Mouse (Mus musculus): ENCODE results near the gene Fbxl17.

The Fbxl17 gene

DNA sequence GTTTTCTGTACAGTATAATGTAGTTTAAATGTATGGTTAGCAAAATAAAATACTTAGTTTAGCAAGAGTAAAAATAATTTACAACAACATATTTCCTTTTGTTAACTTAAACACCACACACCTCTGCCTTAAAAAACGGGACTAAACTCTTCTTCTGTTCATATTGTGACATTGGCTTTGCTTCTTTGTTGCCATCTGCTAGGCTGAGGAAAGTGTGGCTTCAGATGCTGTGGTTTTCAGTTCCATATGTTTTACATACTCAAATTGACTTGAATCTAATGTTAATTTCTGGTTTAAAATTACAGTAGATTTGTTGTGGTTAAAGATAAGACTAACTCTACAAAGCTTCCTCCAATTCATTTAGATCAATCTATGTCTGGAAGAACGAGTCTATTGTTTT, 218.8 kb downstream of the Fbxl17 start:
- DNase-seq (ENCODE audit: low spot score) = no peak

DNA sequence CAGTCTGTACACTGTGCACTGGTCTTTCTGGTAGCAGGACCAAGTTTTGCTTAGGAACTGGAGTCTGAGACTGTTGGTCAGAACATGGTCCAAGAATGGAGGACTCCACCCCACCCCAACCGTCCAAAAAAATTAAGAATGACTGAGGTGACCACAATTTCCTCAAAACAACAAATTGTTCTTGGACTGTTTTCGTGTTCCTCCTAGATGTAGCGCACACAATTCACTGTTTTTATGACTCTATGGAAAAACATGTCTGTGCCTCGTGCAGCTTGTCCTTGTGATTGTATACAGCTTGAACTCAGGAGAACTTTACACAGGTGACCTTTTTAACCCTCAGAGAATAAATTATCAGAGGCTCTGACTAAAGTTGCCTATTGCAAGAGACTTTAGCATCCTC, 220.7 kb downstream of the Fbxl17 start:
- DNase-seq (ENCODE audit: low spot score) = no peak

DNA sequence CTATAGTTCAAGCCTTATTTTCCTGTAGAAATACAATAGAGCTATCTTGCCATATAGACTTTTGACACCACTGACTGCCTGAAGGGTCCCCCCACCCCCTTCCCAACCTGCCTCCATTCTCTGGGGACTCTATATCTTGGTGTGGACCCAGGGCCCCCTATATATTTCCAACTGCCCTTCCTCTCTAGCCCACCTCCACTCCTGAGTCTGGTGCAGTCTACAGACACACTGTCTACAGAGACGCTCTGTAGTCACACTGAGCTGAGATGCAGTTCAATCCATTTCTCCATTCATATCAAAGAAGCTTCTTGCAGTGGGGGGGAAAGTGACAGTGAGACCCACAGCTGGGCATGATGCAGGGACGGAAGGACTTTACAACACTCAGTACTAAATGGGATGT, 226.5 kb downstream of the Fbxl17 start:
- DNase-seq (ENCODE audit: low spot score) = no peak

DNA sequence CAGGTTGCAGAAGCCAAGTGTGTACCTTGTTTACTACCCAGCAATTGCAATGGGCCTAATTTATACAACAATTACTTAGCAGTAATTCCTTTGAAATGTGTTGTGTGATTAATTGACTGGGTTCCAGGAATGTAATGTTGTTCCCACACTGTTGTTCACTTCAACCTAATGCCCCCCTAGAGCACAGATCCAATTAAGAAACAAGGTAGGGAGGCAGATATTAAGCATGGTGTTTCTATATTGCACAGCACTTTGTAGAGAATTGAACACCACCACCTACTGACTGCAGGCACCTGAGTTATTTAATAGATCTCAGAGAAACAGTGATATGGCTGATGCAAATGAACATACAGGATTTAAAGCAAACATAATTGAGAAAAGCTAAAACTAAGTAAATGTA, 226.9 kb downstream of the Fbxl17 start:
- DNase-seq (ENCODE audit: low spot score) = no peak

DNA sequence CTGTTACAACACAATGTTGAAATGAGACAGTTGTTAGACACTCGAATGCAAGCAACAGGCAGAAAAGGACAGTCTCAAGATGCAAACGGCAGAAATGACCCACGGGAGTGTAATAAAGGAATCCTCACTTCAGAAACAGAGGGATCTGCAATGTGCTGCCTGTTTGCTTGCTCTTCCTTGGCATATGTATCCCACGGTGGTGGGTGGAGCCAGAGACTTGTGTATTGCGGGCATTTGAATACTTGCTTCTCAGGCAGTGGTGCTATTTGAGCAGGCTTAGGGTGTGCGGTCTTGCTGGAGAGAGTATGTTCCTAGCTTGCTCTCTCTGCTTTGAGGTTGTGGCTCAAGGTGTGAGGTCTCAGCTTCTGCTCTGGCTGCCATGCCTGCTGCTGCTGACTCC, 228.8 kb downstream of the Fbxl17 start:
- DNase-seq (ENCODE audit: low spot score) = no peak

DNA sequence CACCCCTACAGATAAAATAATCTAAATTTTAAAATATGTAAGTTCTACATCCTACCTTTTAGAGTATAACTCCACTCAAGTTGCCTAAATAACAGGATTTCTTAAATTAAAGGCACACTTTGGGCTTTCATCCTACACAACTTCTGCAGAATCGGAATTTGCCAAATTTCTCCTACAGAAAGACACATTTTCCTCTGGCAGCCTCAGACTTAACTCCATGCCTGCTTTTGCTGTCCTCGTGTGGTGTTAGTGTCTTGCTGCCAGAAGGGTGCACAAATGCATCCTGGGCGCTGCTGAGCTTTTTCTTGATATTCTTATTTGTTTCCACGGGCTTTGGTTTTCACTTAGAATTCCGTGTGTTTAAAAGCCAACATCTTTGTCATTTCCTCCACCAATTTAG, 229.3 kb downstream of the Fbxl17 start:
- DNase-seq (ENCODE audit: low spot score) = no peak

DNA sequence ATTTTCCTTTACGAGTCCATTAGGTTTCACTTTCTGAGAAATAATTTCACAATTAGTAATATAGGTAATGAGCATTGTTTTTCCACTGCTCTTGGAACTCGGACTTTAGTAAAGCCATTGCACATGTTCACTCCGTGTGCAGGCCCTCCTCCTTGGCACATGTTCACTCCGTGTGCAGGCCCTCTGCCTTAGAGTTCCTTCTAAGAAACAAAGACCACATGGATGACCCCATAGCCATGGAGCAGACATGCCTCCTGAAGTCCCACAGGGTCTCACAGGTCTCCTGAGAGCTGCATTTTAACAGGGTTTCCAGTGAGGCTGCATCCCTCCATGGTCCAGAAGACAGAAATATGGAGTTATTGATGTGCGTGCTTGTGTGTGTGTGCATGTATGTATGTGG, 237.1 kb downstream of the Fbxl17 start:
- DNase-seq (ENCODE audit: low spot score) = no peak

DNA sequence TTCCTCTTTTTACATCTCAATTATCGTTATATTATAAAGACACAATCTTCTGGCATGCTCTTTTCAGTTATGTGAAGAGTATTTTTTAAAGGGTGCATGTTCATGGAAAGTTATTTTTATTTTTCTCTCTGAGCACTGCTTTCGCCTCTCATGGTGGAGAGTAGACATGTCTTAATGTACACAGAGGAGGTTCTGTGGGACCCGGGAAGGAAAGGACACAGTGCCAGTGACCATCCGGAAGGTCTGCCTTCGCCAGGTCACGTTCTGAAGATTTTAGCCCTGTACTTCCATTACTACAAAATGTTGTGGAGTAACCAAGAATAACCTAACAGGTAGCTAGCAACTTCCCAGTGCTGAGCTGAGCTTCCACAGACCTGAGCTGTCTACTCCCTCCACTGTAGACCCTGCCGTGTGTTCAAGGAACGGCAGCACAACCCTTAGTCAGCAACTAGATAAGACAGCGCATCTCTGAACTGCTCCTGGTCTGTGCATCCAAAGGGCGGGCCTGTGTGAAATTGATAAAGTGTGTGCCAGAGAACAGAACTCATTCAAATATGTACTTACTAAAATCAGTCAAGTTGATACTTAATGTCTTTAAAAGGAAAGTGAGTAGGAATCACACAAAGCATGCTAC, 238.2 kb downstream of the Fbxl17 start:
- DNase-seq (ENCODE audit: low spot score) = no peak

DNA sequence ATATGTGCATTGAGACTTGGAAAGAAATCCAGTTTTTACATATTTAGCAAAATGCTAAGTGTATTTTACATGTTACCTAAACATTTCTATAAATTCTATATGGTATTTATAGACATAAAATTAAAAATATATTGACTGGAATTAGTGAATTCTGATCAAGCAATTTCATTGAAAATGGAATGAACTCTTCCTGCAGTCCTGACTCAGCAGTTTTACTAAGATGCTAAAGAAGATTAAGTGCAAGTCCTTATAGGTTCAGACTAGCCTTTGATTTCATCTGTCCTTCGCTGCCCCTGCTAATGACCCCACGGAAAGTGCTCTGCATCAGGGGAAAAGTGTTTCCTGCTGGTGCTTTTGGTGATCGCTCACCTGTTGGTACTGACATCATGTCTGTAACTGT, 240.7 kb downstream of the Fbxl17 start:
- no peak for DNase-seq (ENCODE audit: low spot score)

DNA sequence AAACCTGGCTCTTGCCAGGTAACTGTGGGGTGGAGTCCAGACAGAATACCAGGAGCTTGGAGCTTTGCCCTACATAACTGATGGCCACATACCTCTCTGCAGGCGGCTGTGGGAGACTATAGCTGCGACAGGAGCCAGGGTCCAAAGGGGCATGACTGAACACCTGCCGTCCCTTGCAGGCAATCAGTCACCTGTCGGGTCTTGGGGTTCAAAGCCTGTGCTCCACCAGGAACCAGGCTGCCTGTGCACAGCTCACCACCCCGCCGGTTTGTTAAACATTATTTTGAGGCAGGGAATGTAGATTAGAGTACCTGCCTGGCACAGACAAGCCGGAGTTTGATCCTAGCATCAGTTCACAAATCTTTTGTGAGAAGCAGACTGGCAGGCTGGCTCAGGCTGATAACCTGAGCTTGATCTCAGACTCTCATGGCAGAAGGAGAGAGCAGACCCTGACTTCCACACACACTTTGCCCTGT, 253.6 kb downstream of the Fbxl17 start:
- DNase-seq (ENCODE audit: low spot score) = no peak

DNA sequence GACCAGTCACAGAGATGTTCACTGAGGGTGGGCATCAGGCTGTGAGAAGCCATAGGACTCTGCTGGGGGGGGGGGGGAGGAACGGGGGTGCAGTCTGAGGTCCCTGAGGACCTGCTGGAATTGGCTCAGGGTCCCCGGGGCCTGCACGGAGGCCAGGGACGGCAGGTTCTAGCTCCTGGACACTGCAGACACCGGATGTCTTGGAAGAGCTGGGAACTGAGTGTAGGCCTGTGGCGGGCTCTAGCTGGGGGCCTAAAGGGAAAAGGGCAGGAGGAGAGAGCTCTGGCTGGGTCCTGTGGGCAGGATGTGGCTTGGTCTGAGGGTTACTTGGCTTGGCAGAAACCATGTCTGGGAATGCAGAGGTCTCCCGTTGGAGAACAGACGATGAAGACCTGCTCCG, 254.3 kb downstream of the Fbxl17 start:
- no peak for DNase-seq (ENCODE audit: low spot score)

DNA sequence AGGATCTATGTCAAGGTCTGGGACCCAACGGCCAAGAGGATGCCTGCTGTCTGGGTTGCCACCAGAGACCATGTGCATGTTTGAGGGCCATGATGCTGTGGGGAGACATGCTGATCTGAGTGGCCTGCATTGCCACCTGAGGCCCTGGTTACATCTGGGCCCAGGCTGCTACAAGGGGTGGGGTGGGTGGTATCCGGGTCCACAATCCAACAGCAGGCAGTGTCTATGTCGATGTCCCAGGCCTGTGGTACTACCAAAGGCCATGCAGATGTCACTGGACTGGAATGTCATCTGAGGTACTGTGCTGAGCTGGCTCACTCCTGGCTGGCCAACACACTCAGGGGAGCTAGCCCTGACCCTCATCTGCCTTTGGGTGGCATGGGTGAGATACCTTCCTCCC, 257.1 kb downstream of the Fbxl17 start:
- no peak for DNase-seq (ENCODE audit: low spot score)

DNA sequence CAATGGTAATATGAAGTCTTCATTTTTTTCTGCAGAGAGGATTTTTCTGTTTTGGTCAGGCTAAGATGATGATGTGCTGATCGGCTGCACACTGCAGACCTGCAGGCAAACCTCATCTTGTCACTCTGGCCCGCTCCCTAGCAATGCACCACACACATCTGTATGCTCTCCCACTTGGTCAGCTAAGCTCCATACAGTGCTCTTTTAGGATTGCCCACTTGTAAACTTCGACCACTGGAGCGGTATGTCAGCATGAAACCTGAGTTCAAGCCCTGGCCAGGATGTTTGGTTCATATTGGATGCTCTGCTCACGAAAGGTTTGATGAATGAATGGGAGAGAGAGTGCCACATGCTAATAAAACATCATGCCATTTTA, 259.1 kb downstream of the Fbxl17 start:
- no peak for DNase-seq (ENCODE audit: low spot score)

DNA sequence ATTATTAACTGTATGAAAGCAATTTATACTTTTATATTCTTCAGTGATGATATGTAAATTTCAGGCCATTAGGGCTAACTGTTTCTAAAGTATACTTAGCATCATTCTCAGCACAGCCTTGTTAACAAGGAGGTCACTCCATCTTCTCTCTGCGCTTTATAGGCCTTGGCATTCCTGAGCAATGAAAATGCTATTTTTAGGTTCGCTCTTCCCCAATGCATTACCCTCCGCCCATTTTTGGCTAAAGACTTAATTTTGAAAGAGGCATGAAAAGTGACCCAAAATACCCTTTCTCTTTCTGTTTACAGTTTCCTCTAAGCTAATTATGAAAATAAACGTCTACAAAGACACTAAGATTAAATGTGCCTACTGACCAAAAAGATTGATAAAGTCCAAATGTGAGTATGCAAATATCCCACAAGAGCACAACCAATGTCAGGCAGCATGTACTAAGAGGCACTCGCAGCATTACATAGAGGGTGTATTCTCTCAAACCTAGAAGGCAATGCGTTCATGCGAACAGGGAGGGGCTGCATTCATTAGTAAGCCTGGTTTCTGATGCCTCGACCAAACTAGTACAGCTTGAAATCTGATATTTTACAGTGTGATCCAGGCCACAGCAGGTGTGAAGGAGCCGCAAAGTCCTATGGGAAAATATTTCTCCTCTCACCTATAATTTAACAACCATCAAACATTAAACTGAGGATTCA, 259.6 kb downstream of the Fbxl17 start:
- no peak for DNase-seq (ENCODE audit: low spot score)

DNA sequence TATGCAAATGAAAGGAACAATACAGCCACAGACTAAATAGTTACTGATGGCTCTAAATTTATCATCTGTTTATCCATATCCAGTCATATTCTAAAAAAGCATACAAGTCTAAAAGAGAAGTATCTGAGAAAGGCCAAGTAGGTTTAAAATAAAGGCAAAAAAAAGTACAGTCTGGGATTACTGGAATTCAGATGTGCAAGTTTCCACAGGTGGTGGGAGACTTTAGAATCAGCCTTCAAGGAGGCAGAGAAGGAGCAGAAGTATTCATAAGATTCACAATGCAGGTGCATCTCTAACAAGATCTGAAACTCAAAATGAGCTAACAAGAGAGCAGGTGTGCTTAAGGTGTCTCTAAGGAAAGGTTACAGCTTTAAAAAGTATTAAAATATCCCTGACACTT, 263.0 kb downstream of the Fbxl17 start:
- no peak for DNase-seq (ENCODE audit: low spot score)

DNA sequence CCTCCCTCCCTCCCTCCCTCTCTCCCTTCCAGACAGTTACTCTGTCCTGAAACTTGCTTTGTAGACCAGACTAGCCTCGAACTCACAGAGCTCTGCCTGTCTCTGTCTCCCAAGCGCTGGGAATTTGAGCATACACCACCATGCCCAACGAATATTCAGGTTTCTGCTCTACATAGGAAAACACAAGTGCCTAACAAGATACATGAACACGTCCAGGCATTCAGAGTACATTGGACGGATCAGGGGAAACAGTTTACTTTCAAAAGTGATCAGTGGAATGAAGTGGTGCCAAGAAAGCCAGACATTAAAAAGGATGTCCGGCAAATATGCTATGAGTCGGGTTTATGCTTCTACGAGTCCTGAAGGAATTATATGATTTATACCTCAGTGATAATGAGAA, 263.6 kb downstream of the Fbxl17 start:
- DNase-seq (ENCODE audit: low spot score) = no peak

DNA sequence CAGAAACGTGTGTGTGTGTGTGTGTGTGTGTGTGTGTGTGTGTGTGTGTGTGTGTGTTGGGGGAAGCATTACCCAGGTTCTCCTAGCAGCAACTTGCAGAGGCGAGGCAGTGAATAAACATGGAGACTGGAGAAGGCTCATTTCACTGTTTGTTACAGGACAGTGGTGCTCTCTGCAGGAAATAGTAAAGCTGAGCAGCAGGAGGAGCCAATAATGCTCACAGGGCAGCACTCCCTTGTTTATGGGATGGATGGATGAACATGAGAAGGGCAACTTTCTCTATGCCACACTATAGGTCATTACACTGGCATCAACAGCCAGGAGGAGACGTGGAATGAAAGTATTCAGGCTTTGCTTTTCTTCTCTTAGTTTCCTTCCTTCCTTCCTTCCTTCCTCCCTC, 264.0 kb downstream of the Fbxl17 start:
- no peak for DNase-seq (ENCODE audit: low spot score)

DNA sequence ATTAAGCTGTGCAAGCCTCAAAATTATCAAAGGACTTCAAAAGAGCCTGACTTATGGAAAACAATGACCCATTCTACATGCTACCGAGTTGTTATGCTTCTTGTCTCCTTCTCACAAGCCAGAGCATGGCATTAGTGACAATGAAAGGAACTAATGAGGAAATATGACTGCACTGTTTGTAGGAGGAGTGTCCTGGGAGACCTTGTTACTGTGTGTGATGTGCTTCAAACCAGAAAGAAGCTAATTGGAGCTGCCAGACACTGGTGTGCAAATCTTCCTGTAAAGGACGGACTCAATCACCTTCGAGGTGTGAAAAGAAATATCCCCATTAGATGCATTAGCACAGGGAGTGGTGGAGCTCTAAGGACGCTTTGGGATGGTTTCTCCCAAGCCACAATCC, 270.7 kb downstream of the Fbxl17 start:
- DNase-seq (ENCODE audit: low spot score) = no peak

DNA sequence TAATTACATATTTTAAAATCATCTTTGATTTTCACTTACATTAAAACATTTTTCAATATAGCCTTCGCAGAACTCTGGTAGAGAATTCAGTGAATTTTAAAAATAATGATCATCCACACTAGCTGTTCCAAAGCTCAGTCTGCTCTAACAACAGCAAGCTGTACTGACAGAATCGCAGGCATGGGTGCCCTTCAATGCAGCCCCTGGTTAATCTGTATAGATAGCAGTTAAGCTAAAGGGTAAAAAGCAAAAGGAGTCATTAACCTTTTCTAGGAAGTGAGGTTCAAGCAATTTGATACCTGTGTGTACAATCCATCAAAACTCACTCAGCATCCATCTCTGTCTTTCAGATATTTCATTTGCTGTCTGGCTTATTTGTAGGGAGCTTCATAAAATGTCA, 273.4 kb downstream of the Fbxl17 start:
- no peak for DNase-seq (ENCODE audit: low spot score)

DNA sequence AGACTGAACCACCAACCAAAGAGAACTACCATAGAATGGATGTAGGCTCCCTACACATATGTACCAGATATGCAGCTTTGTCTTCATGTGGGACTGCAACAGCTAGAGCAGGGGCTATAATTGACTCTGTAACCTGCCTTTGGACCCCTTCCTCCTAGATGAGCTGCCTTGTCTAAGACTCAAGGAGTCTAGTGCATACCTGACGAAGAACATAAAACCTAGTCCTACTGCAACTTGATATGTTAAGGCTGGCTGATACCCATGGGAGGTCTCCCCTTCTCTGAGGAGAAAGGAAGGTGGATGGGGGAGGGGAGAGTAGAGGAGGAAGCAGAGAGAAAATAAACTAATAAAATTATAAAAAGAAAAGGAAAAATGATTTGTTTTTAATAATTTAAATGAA, 273.9 kb downstream of the Fbxl17 start:
- DNase-seq (ENCODE audit: low spot score) = no peak

DNA sequence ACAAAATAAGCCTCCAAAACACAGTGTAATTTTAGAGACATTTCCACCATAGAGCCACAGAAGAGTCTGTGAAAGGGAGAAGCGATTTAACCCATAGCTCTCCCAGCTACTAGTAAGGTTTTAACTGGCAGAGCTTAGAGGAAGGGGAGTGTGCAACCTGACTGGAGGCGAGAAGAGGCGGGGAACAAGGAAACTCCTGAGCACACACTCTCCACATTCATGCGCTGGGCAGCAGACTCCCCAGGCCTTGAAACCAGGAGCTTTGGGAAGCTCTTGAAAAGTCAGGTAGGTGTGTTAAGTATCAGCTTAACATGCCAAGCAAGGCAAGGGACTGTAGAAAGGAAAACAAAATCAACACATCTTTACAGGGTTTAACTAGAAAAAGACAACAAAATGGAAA, 276.1 kb downstream of the Fbxl17 start:
- DNase-seq (ENCODE audit: low spot score) = peak; percentile 31

DNA sequence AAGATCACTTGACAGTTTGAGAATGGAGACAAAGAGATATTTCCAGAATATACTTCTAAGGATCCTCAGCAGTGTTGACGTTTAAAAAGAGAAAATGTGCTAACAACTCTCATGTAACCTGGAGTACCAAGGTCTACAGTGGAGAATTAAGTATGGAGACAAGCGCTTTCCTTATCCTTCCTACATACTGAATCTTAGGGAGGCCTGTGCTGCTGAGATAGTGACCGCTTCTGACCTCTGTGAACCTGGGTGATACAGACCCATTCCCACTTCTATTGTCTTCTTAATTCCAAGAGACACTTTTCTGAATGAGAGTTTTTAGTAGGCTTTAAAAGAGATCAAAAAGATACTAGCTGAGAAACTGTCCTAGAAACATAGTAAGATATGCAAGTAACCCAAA, 278.2 kb downstream of the Fbxl17 start:
- DNase-seq (ENCODE audit: low spot score) = no peak

DNA sequence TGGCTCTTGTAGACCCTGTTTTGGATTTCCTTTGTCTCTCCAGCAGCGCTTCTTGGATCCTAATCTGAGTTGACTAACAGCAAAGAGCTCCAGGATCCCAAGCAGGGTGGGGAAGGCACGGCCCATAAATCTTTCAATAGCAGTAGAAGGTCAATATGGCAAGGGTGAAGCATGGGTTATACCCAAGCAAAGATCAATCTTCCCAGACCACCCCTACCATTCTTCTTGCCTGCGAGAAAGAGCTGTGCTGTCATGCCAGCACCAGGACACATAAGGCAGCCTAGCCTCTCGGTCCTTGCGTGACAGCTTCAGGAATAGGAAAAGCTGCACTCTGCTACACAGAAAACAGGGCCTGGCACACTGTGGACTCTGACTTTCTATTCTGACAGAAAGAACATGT, 279.0 kb downstream of the Fbxl17 start:
- DNase-seq (ENCODE audit: low spot score) = no peak

DNA sequence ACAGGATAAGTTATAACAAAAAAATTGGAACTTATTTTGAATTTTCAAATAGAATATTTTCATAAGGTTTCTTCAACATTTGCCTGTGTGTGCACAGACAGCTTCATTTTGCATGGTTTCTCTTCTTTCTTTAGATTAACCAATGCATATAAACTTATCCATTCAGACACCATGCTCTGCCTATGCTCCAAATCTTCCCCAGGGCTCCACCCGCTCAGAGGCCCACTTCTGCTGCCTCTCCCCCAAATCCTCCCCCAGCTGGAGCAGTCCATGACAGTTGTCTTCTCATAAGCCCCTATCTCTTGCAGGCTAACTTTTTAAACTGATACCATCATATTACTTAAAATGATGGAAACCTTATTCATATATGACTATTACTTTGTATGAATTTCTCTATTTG, 282.8 kb downstream of the Fbxl17 start:
- DNase-seq (ENCODE audit: low spot score) = no peak
